Mouse (Mus musculus): ENCODE data around the gene H1foo.

Gene H1foo

DNA sequence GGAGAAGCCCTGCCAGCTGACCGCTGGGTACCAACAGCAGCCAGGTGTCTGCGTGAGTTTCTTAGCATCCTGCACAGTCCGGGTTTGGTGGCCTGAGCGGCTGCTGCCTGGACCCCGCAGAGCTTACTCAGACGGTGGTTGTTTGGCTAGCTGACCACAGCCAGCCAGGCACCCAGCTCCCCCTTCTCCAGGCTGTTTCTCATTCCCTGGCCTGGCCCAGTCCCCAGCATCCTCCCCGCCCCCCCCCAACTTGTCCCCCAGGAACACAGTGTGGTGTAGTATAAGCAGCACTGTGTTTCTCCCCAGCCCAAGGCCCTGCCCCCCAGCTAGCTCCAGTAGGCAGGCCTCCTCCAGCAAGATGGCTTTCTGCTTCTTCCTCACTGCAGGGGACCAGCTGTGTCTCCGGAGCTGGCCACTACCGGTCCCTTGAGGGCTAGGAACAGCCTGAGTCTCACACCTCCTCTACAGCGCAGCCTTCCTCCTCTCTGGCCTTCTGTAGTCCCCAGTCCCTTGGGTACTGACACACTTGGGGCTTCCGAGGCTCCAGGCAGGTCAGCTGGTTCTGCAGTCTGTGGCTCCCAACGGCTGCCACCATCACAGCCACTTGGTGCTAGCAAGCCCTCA is 41.8 kb downstream of the H1foo start:
- DNase-seq (ENCODE audit: low read depth, low spot score) = no peak

- DNase-seq (ENCODE audit: low read depth, low spot score) = no peak
Observed at GRCm38 (mm10) chr6:115987096-115987747, 42.5 kb downstream of the H1foo start.

DNA sequence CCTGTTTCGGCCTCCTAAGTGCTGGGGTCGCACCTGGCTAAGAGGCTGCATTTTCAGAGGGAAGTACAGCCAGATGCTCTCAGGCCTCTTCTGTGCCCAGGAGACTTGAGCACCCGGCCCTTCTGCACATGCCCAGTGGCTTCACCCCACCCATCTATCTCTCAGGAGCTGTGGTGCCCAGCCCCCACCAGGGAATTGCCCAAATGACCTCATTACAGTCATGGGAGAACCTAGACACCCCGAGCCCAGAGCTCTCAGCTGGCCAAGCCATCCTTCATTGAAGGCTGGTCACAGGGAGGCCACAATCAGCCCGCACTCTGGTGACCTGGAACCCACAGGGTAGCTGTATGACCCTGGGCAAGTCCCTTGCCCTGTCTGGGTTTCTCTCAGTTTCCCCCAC is 44.3 kb downstream of the H1foo start:
- no peak for DNase-seq (ENCODE audit: low read depth, low spot score)

- no peak for DNase-seq (ENCODE audit: low read depth, low spot score)
Observed at GRCm38 (mm10) chr6:115989607-115990006, 44.9 kb downstream of the H1foo start.

DNA sequence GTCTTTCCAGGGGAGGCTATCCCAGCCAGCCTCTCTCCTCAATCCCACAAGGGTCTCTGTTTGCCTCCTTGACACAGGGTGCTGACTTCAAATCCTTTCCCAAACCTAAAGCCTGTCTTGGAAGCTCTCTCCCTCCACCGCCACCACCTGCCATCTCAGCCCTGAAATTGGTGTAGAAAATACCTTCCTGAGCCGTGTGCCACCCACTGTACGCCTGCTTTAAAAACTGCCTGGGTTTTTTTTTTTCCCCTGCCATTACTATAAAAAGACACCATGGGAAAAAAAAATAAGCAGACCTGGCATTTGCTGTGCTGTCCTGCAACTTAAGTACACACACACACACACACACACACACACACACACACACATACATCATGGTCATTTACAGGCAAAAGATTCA is 45.3 kb downstream of the H1foo start:
- DNase-seq (ENCODE audit: low read depth, low spot score) = no peak

DNA sequence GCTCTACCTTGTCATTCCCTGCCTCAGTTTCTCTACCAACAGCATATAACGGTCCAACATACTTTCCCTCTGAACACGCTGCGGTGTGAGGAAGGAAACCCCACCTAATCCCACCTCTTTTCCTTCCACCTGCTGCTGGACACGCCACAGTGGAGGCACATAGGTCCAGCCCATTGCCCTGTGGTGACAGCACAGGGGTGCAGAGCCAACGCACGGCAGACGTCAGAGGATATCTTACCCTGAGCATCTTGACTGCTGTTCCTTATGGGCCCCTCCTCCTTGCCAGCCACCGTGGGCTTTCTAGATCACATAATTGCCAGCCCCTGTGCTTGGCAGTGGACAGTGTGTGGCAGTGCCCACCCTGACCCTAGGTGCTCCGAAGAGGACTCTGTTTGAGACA is 45.7 kb downstream of the H1foo start:
- no peak for DNase-seq (ENCODE audit: low read depth, low spot score)

GRCm38 (mm10) chr6:115991108-115991880 is 46.6 kb downstream of the H1foo start:
- DNase-seq (ENCODE audit: low read depth, low spot score) = no peak

- no peak for DNase-seq (ENCODE audit: low read depth, low spot score)
Observed at GRCm38 (mm10) chr6:115991881-115992620, 47.3 kb downstream of the H1foo start.

- no peak for DNase-seq (ENCODE audit: low read depth, low spot score)
Observed at GRCm38 (mm10) chr6:115992981-115993380, 48.2 kb downstream of the H1foo start.

- peak; percentile 61 for DNase-seq (ENCODE audit: low read depth, low spot score)
Observed at GRCm38 (mm10) chr6:115993463-115994145, 48.9 kb downstream of the H1foo start.

- peak; percentile 45 for DNase-seq (ENCODE audit: low read depth, low spot score)
Observed at GRCm38 (mm10) chr6:115994146-115994876, 49.6 kb downstream of the H1foo start.

GRCm38 (mm10) chr6:115994877-115995520 is 50.3 kb downstream of the H1foo start, which contains the start of gene Plxnd1:
Plxnd1 (minus strand) TSS chr6:115995005.
- peak; percentile 86 for DNase-seq (ENCODE audit: low read depth, low spot score)

GRCm38 (mm10) chr6:115995531-115995941 is 50.8 kb downstream of the H1foo start:
- DNase-seq (ENCODE audit: low read depth, low spot score) = peak; percentile 26

GRCm38 (mm10) chr6:115996171-115996851 is 51.6 kb downstream of the H1foo start:
- peak; percentile 64 for DNase-seq (ENCODE audit: low read depth, low spot score)

DNA sequence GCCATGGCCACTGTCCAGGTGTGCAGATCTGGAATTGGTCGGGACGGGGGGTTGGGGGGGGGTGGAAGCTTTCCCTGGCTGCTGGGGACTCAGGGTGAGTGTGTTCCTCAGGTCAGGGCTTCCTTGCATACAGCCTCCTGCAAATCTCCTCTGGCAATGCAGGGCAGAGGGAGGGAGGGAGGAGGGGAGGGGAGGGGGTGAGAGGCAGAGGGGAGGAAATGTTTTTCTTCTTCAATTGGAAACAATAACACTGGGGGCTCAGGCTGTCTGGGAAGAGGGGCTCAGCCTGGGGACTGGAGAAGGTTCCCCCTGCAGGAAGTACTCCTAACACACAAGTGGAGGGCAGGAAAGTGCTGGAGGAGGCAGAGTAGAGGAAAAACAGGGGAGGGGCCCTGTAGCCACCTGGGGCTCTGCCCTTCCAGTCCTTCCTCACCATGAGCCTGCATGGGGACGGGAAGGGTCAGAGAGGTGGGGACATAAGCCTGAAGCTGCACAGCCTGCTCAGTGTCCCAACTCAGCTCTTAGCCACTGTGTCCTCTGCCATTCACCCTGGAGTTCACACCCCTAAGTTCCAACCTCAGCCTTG is 53.1 kb downstream of the H1foo start:
- no peak for DNase-seq (ENCODE audit: low read depth, low spot score)

DNA sequence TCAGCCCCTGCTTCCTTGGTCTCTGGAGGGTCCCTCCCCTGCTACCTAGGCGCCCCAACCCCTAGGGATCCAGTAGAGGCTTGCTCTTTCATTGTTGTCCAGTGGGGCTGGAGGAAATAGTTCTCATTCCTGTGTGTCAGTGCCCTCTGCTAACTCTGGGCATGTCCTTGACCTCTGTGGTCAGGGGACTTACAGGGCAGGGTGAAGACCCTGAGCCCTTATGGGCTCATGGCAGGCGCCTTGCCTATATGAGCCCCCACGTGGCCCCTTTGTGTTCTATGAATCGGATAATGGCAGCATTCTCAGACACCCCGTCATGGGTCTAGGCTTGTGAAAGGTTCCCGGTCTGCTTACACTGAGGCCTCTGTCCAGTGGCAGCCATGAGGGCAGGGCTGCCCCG is 54.0 kb downstream of the H1foo start:
- no peak for DNase-seq (ENCODE audit: low read depth, low spot score)

DNA sequence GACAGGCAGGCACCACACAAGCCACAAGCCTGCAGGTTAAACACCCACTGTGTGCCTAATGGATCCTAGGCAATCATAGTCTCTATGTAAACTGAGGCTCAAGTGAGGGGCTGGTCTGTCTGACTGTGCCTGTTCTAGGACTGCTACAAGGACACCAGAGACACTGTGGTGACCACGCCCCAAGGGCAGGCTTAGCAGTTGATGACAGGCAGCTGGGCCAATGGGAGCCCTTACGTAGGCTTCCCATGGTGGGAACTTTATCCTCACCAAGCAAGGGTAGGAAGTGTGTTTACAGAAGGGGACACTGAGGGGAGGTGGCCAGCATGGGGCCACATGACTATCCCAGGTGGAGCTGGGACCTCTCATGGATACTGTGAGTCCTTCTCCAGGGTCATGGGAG is 54.5 kb downstream of the H1foo start:
- no peak for DNase-seq (ENCODE audit: low read depth, low spot score)
